Mouse (Mus musculus) liver, adult 2 months (tissue): Measurements from ENCODE around the gene Klrb1.

Source experiments
- CTCF ChIP-seq: fragments of 200-500 bp; IDR thresholded peaks from 2 replicates; pipeline ENCODE4 v1.5.1; 2011; ENCODE audit warnings: low read depth, low read length, control low read depth
- POLR2A ChIP-seq: fragments of 200-500 bp; IDR thresholded peaks from 2 replicates; pipeline ENCODE4 v1.6.1; 2011; ENCODE audit warnings: low read length, control low read depth; ENCODE audit not compliant: insufficient read depth; ENCODE audit errors: extremely low read depth

DNA sequence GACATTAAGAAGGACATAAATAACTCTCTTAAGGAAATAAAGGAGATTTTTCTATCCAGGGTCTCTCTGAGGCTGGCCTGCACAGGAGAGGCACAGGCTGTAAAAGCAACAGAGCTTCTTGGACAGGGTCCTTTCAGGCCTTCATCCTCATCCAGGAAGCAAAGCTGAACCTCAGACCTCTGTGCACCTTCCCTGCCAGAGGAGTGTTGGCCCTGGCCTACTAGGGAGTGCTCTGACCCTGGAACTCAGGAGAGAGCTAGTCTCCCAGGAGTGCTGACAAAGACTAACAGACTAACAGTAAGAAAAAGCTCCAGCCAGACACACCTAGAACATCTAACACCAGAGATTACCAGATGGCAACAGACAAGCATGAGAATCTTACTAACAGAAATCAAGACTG lies 43.3 kb downstream of the Klrb1 start:
- TF ChIP-seq POLR2A (no peak), CTCF (no peak)
